Mouse (Mus musculus) c-Kit-negative CD71-positive TER-119-positive erythroid progenitor cells, embryonic 14.5 days (primary cell): ENCODE data around the gene Spink4.

Experiments
- DNase-seq: peaks from one replicate; pipeline ENCODE4 v3.0.0-alpha.2; 2013; ENCODE audit warnings: low read depth, low spot score

Gene Spink4

GRCm38 (mm10) chr4:40906298-40906697 lies 13.6 kb upstream of the Spink4 start:
- no peak for DNase-seq

- DNase-seq = no peak
Observed at GRCm38 (mm10) chr4:40908261-40908969, 11.4 kb upstream of the Spink4 start.

GRCm38 (mm10) chr4:40914287-40914867 lies 5.5 kb upstream of the Spink4 start:
- no peak for DNase-seq

- DNase-seq = no peak
Observed at GRCm38 (mm10) chr4:40915947-40916346, 3.9 kb upstream of the Spink4 start.

GRCm38 (mm10) chr4:40916592-40917155 lies 3.2 kb upstream of the Spink4 start:
- peak; percentile 11 for DNase-seq

GRCm38 (mm10) chr4:40920576-40920975 lies 724 bp downstream of the Spink4 start:
- DNase-seq = no peak

GRCm38 (mm10) chr4:40921288-40921687 lies 1.4 kb downstream of the Spink4 start:
- no peak for DNase-seq

- no peak for DNase-seq
Observed at GRCm38 (mm10) chr4:40923087-40923651, 3.3 kb downstream of the Spink4 start.

GRCm38 (mm10) chr4:40925568-40925967 lies 5.7 kb downstream of the Spink4 start:
- no peak for DNase-seq

- DNase-seq = no peak
Observed at GRCm38 (mm10) chr4:40929046-40929445, 9.2 kb downstream of the Spink4 start.

GRCm38 (mm10) chr4:40933694-40934093 lies 13.8 kb downstream of the Spink4 start:
- DNase-seq = no peak

GRCm38 (mm10) chr4:40934369-40934768 lies 14.5 kb downstream of the Spink4 start:
- DNase-seq = peak; percentile 33

GRCm38 (mm10) chr4:40936175-40936839 lies 16.5 kb downstream of the Spink4 start:
- no peak for DNase-seq

- DNase-seq = no peak
Observed at GRCm38 (mm10) chr4:40938793-40939192, 18.9 kb downstream of the Spink4 start.

GRCm38 (mm10) chr4:40943651-40944050 lies 23.8 kb downstream of the Spink4 start:
- no peak for DNase-seq

- DNase-seq = no peak
Observed at GRCm38 (mm10) chr4:40946516-40947121, 26.8 kb downstream of the Spink4 start.

- DNase-seq = no peak
Observed at GRCm38 (mm10) chr4:40947565-40948159, 27.8 kb downstream of the Spink4 start.

- peak; percentile 95 for DNase-seq
Observed at GRCm38 (mm10) chr4:40948160-40948708, 28.4 kb downstream of the Spink4 start, which contains the start of the genes Bag1 and Chmp5. Bag1 (minus strand) TSS chr4:40948294. Chmp5 (plus strand) TSS chr4:40948407.

GRCm38 (mm10) chr4:40953521-40953920 lies 33.7 kb downstream of the Spink4 start:
- no peak for DNase-seq

- no peak for DNase-seq
Observed at GRCm38 (mm10) chr4:40955942-40956341, 36.1 kb downstream of the Spink4 start.

GRCm38 (mm10) chr4:40963536-40963935 lies 43.7 kb downstream of the Spink4 start:
- DNase-seq = no peak
